Mouse (Mus musculus) ES-CJ7 (cell line): ENCODE data around the gene Tlcd2.
A peak's percentile ranks its signal among the peaks of the same experiment; 100 is the strongest.
"Not testable (repeated sequence)": the region's sequence is repeated elsewhere in the genome, so short reads cannot be mapped to it uniquely, and the experiment has no call there.

Source experiments
- DNase-seq: peaks from one replicate; pipeline ENCODE4 v3.0.0; 2011; ENCODE audit warnings: low read depth, low spot score

Tlcd2 gene

GRCm38 (mm10) chr11:75449695-75450094, 11.8 kb upstream of the Tlcd2 start:
- no peak for DNase-seq

GRCm38 (mm10) chr11:75450304-75450908, 11.1 kb upstream of the Tlcd2 start:
- DNase-seq: no peak

GRCm38 (mm10) chr11:75450936-75451335, 10.6 kb upstream of the Tlcd2 start:
- no peak for DNase-seq

- no peak for DNase-seq
Observed at GRCm38 (mm10) chr11:75452081-75452480, 9.4 kb upstream of the Tlcd2 start.

GRCm38 (mm10) chr11:75452812-75453557, 8.5 kb upstream of the Tlcd2 start:
- DNase-seq: no peak

- DNase-seq: peak; percentile 95
Observed at GRCm38 (mm10) chr11:75453991-75454930, 7.3 kb upstream of the Tlcd2 start, which contains the start of gene Wdr81. Wdr81 (minus strand) TSS chr11:75454717.

- DNase-seq: no peak
Observed at GRCm38 (mm10) chr11:75455041-75455736, 6.3 kb upstream of the Tlcd2 start.

GRCm38 (mm10) chr11:75455971-75456370, 5.5 kb upstream of the Tlcd2 start:
- DNase-seq: not testable (repeated sequence)

- DNase-seq: no peak
Observed at GRCm38 (mm10) chr11:75456440-75456871, 5.1 kb upstream of the Tlcd2 start.

GRCm38 (mm10) chr11:75458169-75458568, 3.3 kb upstream of the Tlcd2 start:
- DNase-seq: peak; percentile 77

- no peak for DNase-seq
Observed at GRCm38 (mm10) chr11:75458628-75459041, 2.9 kb upstream of the Tlcd2 start.

GRCm38 (mm10) chr11:75459141-75459711, 2.3 kb upstream of the Tlcd2 start:
- DNase-seq: no peak

- no peak for DNase-seq
Observed at GRCm38 (mm10) chr11:75459751-75460102, 1.8 kb upstream of the Tlcd2 start.

- DNase-seq: peak; percentile 97
Observed at GRCm38 (mm10) chr11:75460103-75460843, 1.2 kb upstream of the Tlcd2 start.

GRCm38 (mm10) chr11:75461743-75462252, 283 bp downstream of the Tlcd2 start:
- DNase-seq: no peak

GRCm38 (mm10) chr11:75462253-75462783, 803 bp downstream of the Tlcd2 start:
- peak; percentile 80 for DNase-seq

- peak; percentile 91 for DNase-seq
Observed at GRCm38 (mm10) chr11:75462865-75463336, 1.4 kb downstream of the Tlcd2 start.

- no peak for DNase-seq
Observed at GRCm38 (mm10) chr11:75463624-75464023, 2.1 kb downstream of the Tlcd2 start.

- no peak for DNase-seq
Observed at GRCm38 (mm10) chr11:75464417-75464816, 2.9 kb downstream of the Tlcd2 start.

- no peak for DNase-seq
Observed at GRCm38 (mm10) chr11:75465051-75465450, 3.5 kb downstream of the Tlcd2 start.
